Mouse (Mus musculus) ES-E14 (cell line): Measurements from ENCODE around the gene Myo7a. TPM values are rescaled to one million over a fixed set of nuclear protein-coding genes. Genes with fewer than 3 reads are reported as not detected.

Experiments used
- DNase-seq: peaks from one replicate; pipeline ENCODE4 v3.0.0-alpha.2; 2013; ENCODE audit warnings: low read depth, low spot score
- H3K27ac ChIP-seq: 2 replicates; pipeline ENCODE4 v1.5.1; 2012; ENCODE audit warnings: low read depth, mild to moderate bottlenecking, low read length, moderate library complexity, mixed read lengths; ENCODE audit not compliant: poor library complexity, insufficient read depth, severe bottlenecking
- H3K36me3 ChIP-seq: 2 replicates; pipeline ENCODE4 v1.6.1; 2012; ENCODE audit warnings: mild to moderate bottlenecking, low read length, moderate library complexity, mixed read lengths; ENCODE audit not compliant: control insufficient read depth, poor library complexity, insufficient read depth, severe bottlenecking
- H3K4me1 ChIP-seq, 2 experiments: fragments of 150-350 bp in 1 of 2; sonication (generic) in 1 of 2; 2 replicates each; pipeline ENCODE4 v1.6.1; 2012; ENCODE audit warnings: low read length in 2 of 2, mild to moderate bottlenecking in 1 of 2, mixed read lengths in 1 of 2; ENCODE audit not compliant: control insufficient read depth in 2 of 2, insufficient read depth in 2 of 2, poor library complexity in 1 of 2
- H3K4me3 ChIP-seq, 2 experiments: fragments of 150-350 bp in 1 of 2; sonication (generic) in 1 of 2; 2 replicates each; pipeline ENCODE4 v1.5.1; 2012; ENCODE audit warnings: low read length in 2 of 2, low read depth in 1 of 2, mild to moderate bottlenecking in 1 of 2, mixed read lengths in 1 of 2; ENCODE audit not compliant: insufficient read depth in 1 of 2, poor library complexity in 1 of 2, severe bottlenecking in 1 of 2
- H3K9ac ChIP-seq: 2 replicates; pipeline ENCODE4 v1.6.1; 2012; ENCODE audit warnings: low read depth, mild to moderate bottlenecking, low read length, mixed read lengths; ENCODE audit not compliant: poor library complexity, insufficient read depth, severe bottlenecking
- H3K9me3 ChIP-seq: fragments of 150-350 bp; sonication (generic); 2 replicates; pipeline ENCODE4 v1.6.1; 2012; ENCODE audit warnings: low read depth, mild to moderate bottlenecking, low read length; ENCODE audit not compliant: control insufficient read depth, insufficient read depth
- CHD2 ChIP-seq: IDR thresholded peaks from 2 replicates; pipeline ENCODE4 v1.6.1; 2014; ENCODE audit warnings: mild to moderate bottlenecking, low read depth, low read length, inconsistent platforms
- HCFC1 ChIP-seq: IDR thresholded peaks from 2 replicates; pipeline ENCODE4 v1.6.1; 2012; ENCODE audit warnings: low read length, inconsistent platforms, borderline replicate concordance; ENCODE audit not compliant: insufficient read depth
- MAFK ChIP-seq: IDR thresholded peaks from 2 replicates; pipeline ENCODE4 v1.6.1; 2014; ENCODE audit warnings: mild to moderate bottlenecking, low read depth, low read length, inconsistent platforms; ENCODE audit not compliant: insufficient read depth
- ZC3H11A ChIP-seq: IDR thresholded peaks from 2 replicates; pipeline ENCODE4 v1.6.1; 2012; ENCODE audit warnings: low read depth, mild to moderate bottlenecking, inconsistent platforms, low read length, borderline replicate concordance
- ZNF384 ChIP-seq: IDR thresholded peaks from 2 replicates; pipeline ENCODE4 v1.6.1; 2012; ENCODE audit warnings: low read depth, low read length, inconsistent platforms
- in situ Hi-C, 2 experiments: fragments of 600-800 bp; cut with MboI; formaldehyde crosslinking; loops; one replicate each; pipeline ENCODE4 v1.15.1; 2025; ENCODE audit warnings: low sequenced_read_pairs in 2 of 2, inconsistent platforms in 1 of 2; ENCODE audit not compliant: unreplicated experiment in 2 of 2
- total RNA-seq: library from RNA; depleted of rRNA; stranded (reverse); fragments of 300-350 nt; gene quantifications from 2 replicates; pipeline ENCODE4 v1.2.3, GENCODE M21; 2012

Myo7a gene
- total RNA-seq, 1 experiment: 1.8 TPM

GRCm38 (mm10) chr7:98084541-98085293, 34.6 kb downstream of the Myo7a start:
- Histone ChIP-seq H3K4me3 (no peak overlapping the region), H3K9ac (no peak overlapping the region), H3K9me3 (no peaks in the 10 kb centered on the region), H3K27ac (no peak overlapping the region), H3K4me1 (no peaks in the 10 kb centered on the region), H3K36me3 (no peaks in the 10 kb centered on the region)
- in situ Hi-C loops: no loop called here
- TF ChIP-seq ZC3H11A (no peak), ZNF384 (no peak), MAFK (no peak), CHD2 (no peak), HCFC1 (no peak)
- DNase-seq: no peak

GRCm38 (mm10) chr7:98082376-98082775, 36.9 kb downstream of the Myo7a start:
- Histone ChIP-seq H3K36me3 (no peaks in the 10 kb centered on the region), H3K27ac (no peak overlapping the region), H3K4me3 (no peak overlapping the region), H3K9me3 (no peaks in the 10 kb centered on the region), H3K9ac (no peak overlapping the region), H3K4me1 (peaks cover 0 to 3% of the 10 kb centered on the region in 2 experiments; a peak in 1 of 4 replicates)
- DNase-seq: no peak
- in situ Hi-C loops: no loop called here
- TF ChIP-seq ZNF384: no peak
- no peak for TF ChIP-seq HCFC1
- TF ChIP-seq CHD2: no peak
- no peak for TF ChIP-seq ZC3H11A
- TF ChIP-seq MAFK: no peak

- TF ChIP-seq ZNF384 (no peak), CHD2 (no peak), HCFC1 (no peak), MAFK (no peak), ZC3H11A (no peak)
- Histone ChIP-seq H3K9me3 (no peaks in the 10 kb centered on the region), H3K36me3 (no peaks in the 10 kb centered on the region), H3K9ac (no peak overlapping the region), H3K27ac (no peak overlapping the region), H3K4me3 (peak overlapping the region; percentile 20 to 33; a peak in 2 of 4 replicates), H3K4me1 (peaks cover 0 to 3% of the 10 kb centered on the region in 2 experiments; a peak in 1 of 4 replicates)
- DNase-seq: no peak
- in situ Hi-C loops: no loop called here
Observed at GRCm38 (mm10) chr7:98077453-98077852, 41.9 kb downstream of the Myo7a start.

GRCm38 (mm10) chr7:98071620-98072019, 47.7 kb downstream of the Myo7a start:
- H3K27ac ChIP-seq: no peak overlapping the region
- no peak overlapping the region for H3K9ac ChIP-seq
- no peak overlapping the region for H3K4me3 ChIP-seq
- DNase-seq: peak; percentile 77
- in situ Hi-C loops: no loop called here
- no peaks in the 10 kb centered on the region for H3K4me1 ChIP-seq
- no peaks in the 10 kb centered on the region for H3K36me3 ChIP-seq
- H3K9me3 ChIP-seq: no peaks in the 10 kb centered on the region
- no peak for TF ChIP-seq MAFK
- peak; percentile 71 for TF ChIP-seq ZC3H11A

GRCm38 (mm10) chr7:98066229-98066628, 53.1 kb downstream of the Myo7a start:
- no peak overlapping the region for H3K27ac ChIP-seq
- H3K9ac ChIP-seq: no peak overlapping the region
- H3K4me3 ChIP-seq: no peak overlapping the region
- TF ChIP-seq MAFK (no peak), ZNF384 (no peak), CHD2 (no peak), HCFC1 (no peak), ZC3H11A (no peak)
- no peaks in the 10 kb centered on the region for H3K9me3 ChIP-seq
- in situ Hi-C loops: no loop called here
- DNase-seq: no peak
- no peaks in the 10 kb centered on the region for H3K36me3 ChIP-seq
- H3K4me1 ChIP-seq: no peaks in the 10 kb centered on the region
